Mouse (Mus musculus) forebrain, embryonic 16.5 days (tissue): Measurements from ENCODE around the gene Abr. TPM values are rescaled to one million over a fixed set of nuclear protein-coding genes. Genes with fewer than 3 reads are reported as not detected.

ENCODE experiments used
- ATAC-seq: fragments of 200-750 bp; cut with Nextera tagmentation; 2 replicates; pipeline ENCODE4 v1.8.0; 2017; ENCODE audit warnings: mild to moderate bottlenecking, moderate library complexity
- H3K27ac ChIP-seq: fragments of 300-500 bp; sonication (generic); 2 replicates; pipeline ENCODE4 v1.5.1; 2014; ENCODE audit warnings: low read length, control low read depth
- H3K27me3 ChIP-seq: fragments of 300-500 bp; sonication (generic); replicated peaks from 2 replicates; pipeline ENCODE4 v1.6.1; 2014; ENCODE audit warnings: low read length; ENCODE audit not compliant: control insufficient read depth, insufficient read depth
- H3K36me3 ChIP-seq: fragments of 300-500 bp; sonication (generic); 2 replicates; pipeline ENCODE4 v1.6.1; 2014; ENCODE audit not compliant: control insufficient read depth, insufficient read depth
- H3K4me1 ChIP-seq: fragments of 300-500 bp; sonication (generic); replicated peaks from 2 replicates; pipeline ENCODE4 v1.6.1; 2014; ENCODE audit warnings: low read length; ENCODE audit not compliant: control insufficient read depth, insufficient read depth
- H3K4me2 ChIP-seq: fragments of 300-500 bp; sonication (generic); 2 replicates; pipeline ENCODE4 v1.6.1; 2014; ENCODE audit warnings: mild to moderate bottlenecking, low read length, control low read depth
- H3K4me3 ChIP-seq: fragments of 300-500 bp; sonication (generic); replicated peaks from 2 replicates; pipeline ENCODE4 v1.5.1; 2014; ENCODE audit warnings: mild to moderate bottlenecking, low read length, control low read depth
- H3K9ac ChIP-seq: fragments of 300-500 bp; sonication (generic); replicated peaks from 2 replicates; pipeline ENCODE4 v1.6.1; 2014; ENCODE audit warnings: low read depth, low read length, control low read depth
- H3K9me3 ChIP-seq: fragments of 300-500 bp; sonication (generic); 2 replicates; pipeline ENCODE4 v1.6.1; 2016; ENCODE audit warnings: low read length; ENCODE audit not compliant: control insufficient read depth
- WGBS: fragments of 180-500 bp; shearing (Covaris S2); extraction: QIAGEN DNeasy Blood & Tissue Kit; methylation state at CpG from one replicate; pipeline ENCODE4 v1.1.7; 2014; 5-methylcytosine and 5-hydroxymethylcytosine counted together
- polyA plus RNA-seq: library from polyadenylated mRNA; unstranded; fragments of >200 nt; fragmentation: Nextera tagmentation; extraction: Ambion mirVana; gene quantifications from 2 replicates; pipeline ENCODE4 v1.2.1, GENCODE M21; 2015

The Abr gene
- polyA plus RNA-seq, 1 experiment from 2014 or later = 121 TPM

DNA sequence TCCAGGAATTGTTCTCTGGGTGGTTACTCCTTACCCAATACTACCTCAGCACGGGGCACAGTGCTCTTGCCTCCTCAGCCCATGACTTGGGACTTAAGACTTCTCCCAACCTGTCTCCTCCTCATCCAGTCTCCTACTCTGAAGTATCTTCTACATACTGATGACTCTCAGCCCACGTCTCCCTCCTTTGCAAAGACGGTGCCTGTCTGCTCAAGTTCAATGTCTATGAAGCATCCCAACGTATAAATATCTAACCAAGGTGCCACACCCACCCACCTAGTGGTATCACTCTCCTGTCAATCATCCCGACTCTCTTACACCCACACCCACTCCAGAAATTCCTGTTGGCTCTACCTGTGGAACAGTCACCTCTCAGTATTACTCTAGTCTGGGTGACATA is 103.5 kb downstream of the Abr start:
- WGBS = 86% methylated on average over 5 of the region's 5 CpGs
- Histone ChIP-seq H3K27me3 (no peaks in the 10 kb centered on the region), H3K4me1 (peaks cover 5% of the 10 kb centered on the region; the same call in 1 of the 2 replicates), H3K4me3 (no peak overlapping the region), H3K27ac (no peak overlapping the region), H3K36me3 (no peaks in the 10 kb centered on the region), H3K9me3 (no peaks in the 10 kb centered on the region), H3K9ac (no peak overlapping the region), H3K4me2 (no peak overlapping the region)
- no peak for ATAC-seq

DNA sequence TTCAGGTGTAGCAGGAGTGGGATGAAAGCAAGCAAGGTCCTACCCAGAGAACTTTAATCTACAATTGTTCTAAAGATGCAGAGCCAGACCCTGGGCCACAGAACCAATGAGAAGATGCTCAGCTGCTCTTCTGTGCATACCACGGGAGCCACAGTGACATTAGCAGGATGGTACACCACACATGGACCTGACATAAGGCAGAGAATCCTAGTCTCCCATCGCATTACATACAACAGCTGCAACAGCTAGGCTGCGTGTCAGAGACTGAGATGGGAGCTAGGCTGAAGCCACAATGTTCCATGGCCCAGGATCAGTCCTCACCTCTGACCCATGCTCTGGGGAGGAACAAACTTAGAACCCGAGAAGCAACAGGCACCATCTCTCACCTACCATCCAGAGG is 104.0 kb downstream of the Abr start:
- 89% methylated on average over 4 of the region's 4 CpGs for WGBS
- ATAC-seq = no peak
- Histone ChIP-seq H3K4me2 (no peak overlapping the region), H3K4me1 (peaks cover under 1% of the 10 kb centered on the region; the same call in 1 of the 2 replicates), H3K9ac (no peak overlapping the region), H3K36me3 (no peaks in the 10 kb centered on the region), H3K9me3 (no peaks in the 10 kb centered on the region), H3K27me3 (no peaks in the 10 kb centered on the region), H3K27ac (no peak overlapping the region), H3K4me3 (no peak overlapping the region)

DNA sequence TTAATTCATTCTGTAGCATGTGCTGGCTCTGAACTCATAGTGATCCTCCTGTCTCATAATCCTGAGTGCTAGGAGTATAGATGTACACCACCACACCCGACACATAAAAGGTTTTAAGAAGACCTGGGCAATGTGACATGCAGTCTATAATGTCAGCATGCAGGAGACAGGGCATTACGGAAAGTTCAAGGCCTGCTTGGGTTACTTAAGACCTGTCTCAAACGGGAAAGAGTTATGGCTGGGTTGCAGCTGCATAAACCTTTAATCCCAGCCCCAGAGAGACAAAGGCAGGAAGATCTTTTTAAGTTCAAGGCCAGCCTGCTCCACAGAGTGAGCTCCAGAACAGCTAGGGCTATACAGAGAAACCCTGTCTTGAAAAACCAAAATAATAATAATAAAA is 105.2 kb downstream of the Abr start:
- H3K9ac ChIP-seq = no peak overlapping the region
- no peak for ATAC-seq
- no peak overlapping the region for H3K4me3 ChIP-seq
- no peaks in the 10 kb centered on the region for H3K27me3 ChIP-seq
- H3K4me2 ChIP-seq = no peak overlapping the region
- H3K4me1 ChIP-seq = no peaks in the 10 kb centered on the region
- WGBS = 72% methylated on average over 3 of the region's 3 CpGs
- no peaks in the 10 kb centered on the region for H3K9me3 ChIP-seq
- no peak overlapping the region for H3K27ac ChIP-seq
- H3K36me3 ChIP-seq = no peaks in the 10 kb centered on the region

DNA sequence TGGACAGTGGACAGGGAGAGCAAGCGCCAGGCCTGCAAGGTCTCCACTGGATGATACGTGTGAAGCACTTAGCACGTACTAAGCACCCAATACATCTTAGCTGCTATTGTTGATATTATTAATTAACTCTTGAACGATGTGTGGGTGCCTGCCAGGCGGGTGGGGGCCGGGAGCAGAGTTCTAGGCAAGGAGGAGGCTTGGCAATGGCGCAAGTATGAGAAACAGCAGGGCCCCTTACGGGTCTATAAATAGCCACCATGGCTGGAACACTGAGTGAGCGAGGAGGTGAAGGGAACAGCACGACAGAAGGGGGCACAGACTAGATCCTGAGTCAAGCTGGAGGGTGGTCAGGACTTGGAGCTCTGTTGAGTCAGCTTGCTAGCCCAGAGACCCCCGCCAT is 107.0 kb downstream of the Abr start:
- 60% methylated on average over 11 of the region's 11 CpGs for WGBS
- no peak overlapping the region for H3K4me3 ChIP-seq
- H3K4me1 ChIP-seq = no peaks in the 10 kb centered on the region
- no peaks in the 10 kb centered on the region for H3K36me3 ChIP-seq
- no peak overlapping the region for H3K27ac ChIP-seq
- ATAC-seq = no peak
- H3K9ac ChIP-seq = no peak overlapping the region
- no peak overlapping the region for H3K4me2 ChIP-seq
- no peaks in the 10 kb centered on the region for H3K27me3 ChIP-seq
- no peaks in the 10 kb centered on the region for H3K9me3 ChIP-seq

DNA sequence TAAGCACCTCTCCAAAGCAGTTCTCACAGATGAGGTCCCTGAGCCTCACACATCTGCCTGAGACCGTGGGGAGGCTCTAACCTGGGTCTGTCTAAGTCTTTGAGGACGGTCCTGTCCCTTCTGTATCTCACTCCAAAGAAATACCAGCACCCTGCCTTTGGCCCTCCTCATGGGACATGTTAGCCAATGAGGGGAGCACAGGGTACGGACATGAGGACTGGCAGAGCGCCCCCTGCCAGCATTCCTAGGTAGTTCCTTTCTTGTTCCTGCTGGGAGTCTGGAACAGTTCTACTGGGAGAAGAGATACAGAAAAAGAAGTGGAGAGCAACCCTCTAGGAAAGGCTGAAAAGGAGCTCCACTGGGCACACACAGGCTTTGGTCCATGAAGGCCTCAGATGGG is 111.1 kb downstream of the Abr start:
- no peak overlapping the region for H3K4me2 ChIP-seq
- no peaks in the 10 kb centered on the region for H3K9me3 ChIP-seq
- no peak overlapping the region for H3K4me3 ChIP-seq
- no peak overlapping the region for H3K27ac ChIP-seq
- WGBS = 61% methylated on average over 4 of the region's 4 CpGs
- peaks cover 31% of the 10 kb centered on the region for H3K4me1 ChIP-seq
- no peak overlapping the region for H3K9ac ChIP-seq
- ATAC-seq = no peak
- H3K27me3 ChIP-seq = no peaks in the 10 kb centered on the region
- H3K36me3 ChIP-seq = no peaks in the 10 kb centered on the region

DNA sequence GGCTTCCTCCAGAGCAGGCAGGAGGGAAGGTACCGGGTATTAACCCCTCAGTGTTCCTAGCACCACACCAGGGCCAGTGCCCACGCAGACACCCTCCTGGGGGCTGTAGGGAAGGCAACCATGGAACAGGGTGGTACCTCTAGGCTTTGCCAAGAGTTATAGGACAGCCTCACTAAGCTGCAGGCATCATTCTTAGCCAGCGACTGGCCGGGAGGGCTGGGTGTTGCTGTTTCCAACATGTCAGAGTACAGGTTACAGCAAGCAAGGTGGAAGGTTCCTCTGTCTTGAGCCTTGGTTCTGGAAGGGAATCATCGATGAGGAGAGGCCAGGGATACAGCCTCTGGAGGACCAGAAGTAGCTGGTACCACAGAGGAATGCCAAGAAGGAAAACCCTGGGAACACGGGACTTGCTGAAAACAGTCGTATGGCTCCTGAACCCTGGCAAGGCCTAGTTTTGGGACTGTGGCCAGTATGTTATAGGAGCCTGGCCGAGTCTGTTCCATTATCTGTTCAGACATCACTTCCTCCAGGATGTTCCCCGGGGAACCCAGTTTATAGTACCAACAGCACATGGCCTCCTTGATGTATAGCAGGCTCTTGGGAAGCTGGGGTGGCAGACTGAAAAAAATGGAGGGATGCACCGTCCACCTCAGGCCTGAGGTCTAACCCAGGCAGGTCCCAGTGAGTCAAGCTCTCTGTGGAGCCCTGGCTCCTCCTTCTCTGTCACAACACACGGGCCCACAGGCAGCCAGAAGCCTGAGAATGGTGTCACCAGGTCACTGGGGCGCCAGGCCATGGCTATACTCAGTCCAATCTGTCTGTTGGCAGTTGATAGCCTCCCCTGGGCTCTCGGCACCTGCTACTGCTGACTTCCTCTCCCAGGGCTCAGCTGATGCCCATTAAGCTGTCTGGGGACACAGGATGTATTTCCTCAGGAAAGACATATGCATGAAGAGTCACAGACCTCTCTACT is 112.1 kb downstream of the Abr start:
- ATAC-seq = no peak
- no peak overlapping the region for H3K4me3 ChIP-seq
- 82% methylated on average over 13 of the region's 13 CpGs for WGBS

DNA sequence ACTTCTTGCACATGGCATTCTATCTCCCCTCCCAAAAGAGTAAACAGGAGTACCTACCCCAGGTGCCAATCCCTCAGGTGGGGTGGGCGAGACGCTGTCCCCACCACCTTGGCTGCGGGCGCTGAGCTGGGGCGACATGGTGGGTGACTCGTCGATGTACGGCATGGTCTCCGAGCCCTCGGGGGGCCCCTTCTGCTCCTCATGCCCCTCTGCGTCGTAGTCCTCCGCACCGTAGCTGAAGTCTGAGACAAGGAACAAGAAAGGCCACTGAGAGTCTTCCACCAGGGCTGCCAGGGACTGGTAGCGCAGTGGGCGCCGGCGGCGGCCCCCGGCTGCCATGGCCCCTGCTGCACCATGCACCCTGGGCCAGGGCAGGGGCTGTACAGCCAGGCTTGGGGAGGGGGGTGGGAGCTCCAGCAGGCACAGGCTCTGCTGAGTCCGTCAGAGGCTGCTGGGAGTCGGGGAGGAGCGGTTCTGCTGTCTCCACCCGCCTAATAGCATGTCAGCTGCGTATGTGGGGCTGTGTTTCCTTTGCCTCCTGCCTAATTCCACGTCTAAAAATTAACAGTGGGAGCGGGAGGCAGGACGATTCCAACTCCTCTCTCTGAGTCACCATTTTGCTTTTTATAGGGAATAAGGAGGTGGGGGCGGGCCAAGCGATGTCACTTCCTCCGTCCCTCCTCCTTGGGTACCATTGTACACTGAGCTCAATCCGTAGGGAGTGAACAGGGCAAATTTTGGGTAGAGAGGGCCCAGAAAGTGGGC is 113.1 kb downstream of the Abr start:
- H3K27me3 ChIP-seq = no peaks in the 10 kb centered on the region
- H3K4me3 ChIP-seq = no peak overlapping the region
- no peak for ATAC-seq
- 0 out of 2 replicates have a peak overlapping the region, but pooled peaks have one; percentile 5 for H3K9ac ChIP-seq
- peaks cover 31% of the 10 kb centered on the region for H3K4me1 ChIP-seq
- H3K4me2 ChIP-seq = no peak overlapping the region
- no peaks in the 10 kb centered on the region for H3K9me3 ChIP-seq
- H3K27ac ChIP-seq = 0 out of 2 replicates have a peak overlapping the region, but pooled peaks have one; percentile 11
- no peaks in the 10 kb centered on the region for H3K36me3 ChIP-seq
- 89% methylated on average over 32 of the region's 32 CpGs for WGBS

More for the DNA sequence above, 112.1 kb downstream of the Abr start:
- Histone ChIP-seq H3K27ac (0 out of 2 replicates have a peak overlapping the region, but pooled peaks have one; percentile 6), H3K9ac (no peak overlapping the region), H3K4me2 (no peak overlapping the region), H3K27me3 (no peaks in the 10 kb centered on the region), H3K36me3 (no peaks in the 10 kb centered on the region), H3K9me3 (no peaks in the 10 kb centered on the region), H3K4me1 (peaks cover 31% of the 10 kb centered on the region)

DNA sequence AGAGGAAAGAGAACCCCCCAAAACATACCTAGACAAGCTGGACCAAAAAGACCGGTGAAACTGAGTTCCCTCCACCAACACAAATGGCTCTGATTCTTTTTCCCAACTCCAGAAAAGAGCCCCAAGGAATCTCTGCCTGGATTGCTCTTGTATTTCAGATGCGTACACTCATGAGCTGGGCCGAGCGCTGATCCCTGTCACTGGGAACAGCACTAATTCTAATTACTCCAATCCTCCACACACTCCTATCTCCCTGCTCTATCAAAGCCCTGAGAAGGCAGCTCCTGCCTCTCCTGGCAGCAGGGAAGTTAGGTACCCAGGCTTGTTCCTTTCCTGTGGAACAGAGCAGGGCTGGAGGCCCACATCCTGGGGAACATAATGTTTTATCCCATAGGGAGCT is 114.0 kb downstream of the Abr start:
- no peaks in the 10 kb centered on the region for H3K27me3 ChIP-seq
- H3K9ac ChIP-seq = peak overlapping the region; percentile 20
- H3K4me1 ChIP-seq = peaks cover 31% of the 10 kb centered on the region
- H3K36me3 ChIP-seq = no peaks in the 10 kb centered on the region
- peak overlapping the region; percentile 54 for H3K27ac ChIP-seq
- no peak for ATAC-seq
- H3K4me2 ChIP-seq = no peak overlapping the region
- H3K9me3 ChIP-seq = no peaks in the 10 kb centered on the region
- H3K4me3 ChIP-seq = no peak overlapping the region
- 43% methylated on average over 4 of the region's 4 CpGs for WGBS
